Mouse (Mus musculus) naive thymus-derived CD4-positive, alpha-beta T cell, adult 2 months (primary cell): Measurements from ENCODE around the gene Adam33.
"Not testable (repeated sequence)": the region's sequence is repeated elsewhere in the genome, so short reads cannot be mapped to it uniquely, and the experiment has no call there.

Source experiments
- DNase-seq: peaks from one replicate; pipeline ENCODE4 v3.0.0-alpha.2; 2011; ENCODE audit warnings: low read depth

The Adam33 gene

DNA sequence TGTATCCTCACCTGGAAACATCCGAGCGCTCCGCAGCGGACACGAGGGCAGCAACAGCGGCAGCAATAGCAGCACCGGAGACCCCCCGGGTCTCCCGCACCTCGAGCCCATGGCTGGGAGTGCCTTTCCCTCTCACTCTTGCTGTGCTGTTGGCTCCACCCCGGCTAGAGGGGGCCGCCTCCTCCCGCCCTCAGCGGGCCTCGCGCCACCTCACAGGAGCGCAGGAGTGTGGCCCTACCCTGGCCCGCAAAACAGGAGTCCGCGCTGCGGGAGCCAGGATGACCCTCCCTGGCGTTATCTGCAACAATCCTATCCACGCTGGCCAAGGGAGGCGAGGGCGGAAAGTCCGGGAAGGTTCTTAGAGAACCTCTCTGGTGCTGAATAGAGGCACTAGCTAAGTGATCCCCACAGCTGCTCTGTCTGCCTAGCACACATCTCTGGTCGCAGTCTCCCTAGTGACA lies at the start of gene Adam33:
Gene Adam33, minus strand, starts transcription at position 411 of the 461 bp plus-strand sequence.
- no peak for DNase-seq

DNA sequence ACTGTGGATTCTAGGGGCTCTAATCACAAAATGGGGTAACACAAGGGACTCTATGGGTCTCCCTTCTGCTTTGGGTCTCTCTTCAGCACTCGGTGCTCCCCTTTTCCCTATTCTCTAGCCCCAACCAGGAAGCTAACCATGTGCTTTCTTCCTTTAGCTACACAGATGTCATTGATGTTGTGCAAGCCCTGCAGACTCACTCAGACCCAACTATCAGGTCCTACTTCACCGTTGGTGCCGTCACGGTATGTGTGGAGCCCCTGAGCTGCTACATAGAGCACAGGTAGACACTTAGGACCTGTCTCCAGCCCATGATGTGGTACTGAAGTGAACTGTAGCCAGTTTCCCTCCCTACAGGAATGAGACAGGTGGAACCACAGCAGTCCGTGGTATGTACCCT lies 42.4 kb upstream of the Adam33 start:
- DNase-seq: no peak

DNA sequence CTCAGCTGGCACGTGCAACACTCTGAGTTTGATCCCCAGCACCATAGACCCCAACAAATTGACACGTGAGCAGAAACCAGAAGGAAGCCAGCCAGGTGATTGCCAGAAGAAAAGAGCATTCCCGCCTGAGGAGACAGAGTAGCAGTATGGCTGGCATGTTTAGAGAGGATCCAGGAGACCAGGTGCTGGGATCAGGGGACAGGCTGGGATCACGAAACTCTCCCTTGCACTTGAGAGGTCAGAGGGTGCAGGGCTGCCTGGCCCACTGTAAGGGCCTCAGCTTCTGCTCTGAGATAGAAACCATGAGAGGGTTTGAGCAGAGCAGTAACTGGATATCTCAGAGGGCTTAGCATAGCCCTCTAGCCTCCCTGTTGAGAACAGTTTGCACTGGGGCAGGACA lies 41.4 kb upstream of the Adam33 start:
- not testable (repeated sequence) for DNase-seq

DNA sequence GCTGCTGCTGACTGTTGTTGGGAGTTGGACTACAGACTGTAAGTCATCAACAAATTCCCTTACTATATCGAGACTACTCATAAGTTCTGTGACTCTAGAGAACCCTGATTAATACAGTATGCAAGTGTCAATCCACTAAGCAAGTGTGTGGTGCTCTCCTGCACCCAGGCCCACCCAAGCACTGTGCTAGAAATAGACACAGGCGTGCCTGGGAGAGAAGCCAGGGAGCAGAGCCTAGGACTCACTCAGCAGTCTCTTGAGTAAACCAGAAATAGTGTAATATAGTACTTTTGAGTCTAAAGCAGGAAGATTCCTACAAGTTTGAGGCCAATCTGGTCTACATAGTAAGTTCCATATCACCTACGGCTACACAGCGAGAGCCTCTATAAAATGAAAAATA lies 40.4 kb upstream of the Adam33 start:
- no peak for DNase-seq

DNA sequence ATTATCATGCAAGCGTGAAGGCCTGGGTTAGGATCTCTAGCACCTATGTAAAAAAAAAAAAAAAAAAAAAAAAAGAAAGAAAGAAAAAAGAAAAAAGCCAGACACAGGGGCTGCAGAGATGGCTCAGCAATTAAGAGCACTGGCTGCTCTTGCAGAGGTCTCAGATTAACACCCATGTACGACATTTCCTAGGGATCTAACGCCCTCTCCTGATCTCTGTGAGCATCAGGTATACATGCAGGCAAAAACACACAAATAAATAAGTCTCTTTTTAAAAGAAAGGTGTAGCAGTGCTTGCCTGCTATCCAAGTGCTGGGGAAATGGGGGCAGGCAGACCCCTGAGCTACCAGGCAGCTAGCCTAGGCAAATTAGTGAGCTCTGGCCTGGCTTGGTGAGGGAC lies 37.9 kb upstream of the Adam33 start:
- no peak for DNase-seq

DNA sequence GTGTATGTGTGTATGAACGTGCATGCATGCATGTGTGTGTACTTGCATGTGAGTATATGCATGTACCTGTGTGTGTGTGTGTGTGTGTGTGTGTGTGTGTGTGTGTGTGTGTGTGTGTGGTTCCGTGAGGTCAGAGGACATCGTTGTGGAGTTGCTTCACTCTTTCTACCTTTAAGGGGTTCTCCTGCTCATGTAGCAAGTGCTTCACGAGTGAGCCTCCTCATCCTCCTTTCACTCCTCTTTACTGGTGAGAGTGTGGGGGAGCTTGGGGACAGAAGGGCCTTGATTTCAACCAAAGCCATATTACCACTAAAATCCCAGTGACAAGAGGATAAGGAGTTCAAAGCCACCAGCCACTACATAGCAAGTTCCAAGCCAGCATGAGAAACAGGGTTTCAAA lies 33.5 kb upstream of the Adam33 start:
- peak; percentile 11 for DNase-seq

DNA sequence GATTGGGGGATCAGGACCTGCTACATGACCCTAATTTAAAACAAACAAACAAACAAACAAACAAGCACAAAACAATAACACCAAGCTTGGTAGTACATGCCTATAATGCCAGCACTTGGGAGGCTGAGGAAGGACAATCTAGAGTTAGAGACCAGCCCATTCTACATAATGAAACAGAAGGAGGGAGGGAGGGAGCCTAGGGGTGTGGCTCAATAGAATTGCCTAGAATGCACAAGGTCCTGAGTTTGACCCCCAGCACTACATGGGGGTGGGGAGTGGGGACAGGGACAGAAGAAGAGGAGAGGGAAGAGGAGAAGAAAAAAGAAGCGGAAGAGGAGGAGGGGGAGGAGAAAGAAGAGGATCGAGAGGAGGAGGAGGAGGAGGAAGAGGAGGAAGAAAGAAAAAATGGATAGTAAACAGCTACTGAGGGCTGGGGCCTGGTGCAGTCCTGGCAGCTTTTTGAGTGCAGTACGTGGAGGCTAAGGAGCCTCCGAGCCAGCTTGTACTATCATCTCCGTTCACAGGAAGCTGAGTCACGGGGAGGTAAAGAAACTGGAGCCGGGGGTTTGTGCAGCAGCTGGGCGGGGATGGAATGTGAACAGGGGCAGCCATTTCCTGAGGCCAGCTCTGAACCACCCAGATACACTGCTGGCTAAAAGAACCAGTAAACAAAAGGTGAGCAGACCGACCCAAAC lies 32.6 kb upstream of the Adam33 start:
- DNase-seq: peak; percentile 12

DNA sequence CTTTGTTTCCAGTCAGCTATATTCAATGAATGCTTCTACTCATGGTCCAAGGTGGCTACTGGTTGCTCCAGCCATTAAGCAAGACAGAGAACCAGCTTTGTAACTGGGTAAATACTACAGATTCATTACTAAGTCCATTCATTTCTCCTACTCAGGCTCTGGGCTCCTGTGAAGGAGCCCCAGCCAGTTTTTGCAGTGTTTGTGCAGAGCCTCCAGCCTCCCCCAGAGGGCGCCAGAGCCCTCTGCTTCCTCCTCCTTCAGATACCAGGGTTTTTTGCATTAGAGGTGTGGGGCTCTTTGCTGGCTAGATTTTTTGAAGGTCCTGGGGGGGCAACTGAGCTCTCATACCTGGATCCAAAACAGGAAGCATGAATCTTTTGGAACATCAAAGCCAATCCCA lies 31.2 kb upstream of the Adam33 start:
- peak; percentile 84 for DNase-seq

DNA sequence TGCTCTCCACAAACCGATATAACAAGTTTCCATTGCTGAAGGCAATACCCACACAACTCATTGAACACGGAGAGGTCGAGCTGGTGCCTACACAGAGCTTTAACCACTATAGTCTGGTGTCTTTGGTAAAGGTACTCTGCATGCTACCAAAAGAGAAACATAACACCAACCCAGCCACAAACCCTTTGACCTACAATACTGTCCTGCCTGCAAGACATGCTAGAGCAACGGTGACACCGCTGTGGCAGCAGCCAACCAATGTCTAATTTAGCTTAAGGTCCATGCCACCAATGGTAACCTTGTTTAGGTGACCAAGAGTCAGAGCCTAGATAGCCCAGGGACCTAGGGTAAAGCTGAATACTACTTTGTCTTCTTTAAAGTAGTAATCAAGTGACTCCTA lies 30.0 kb upstream of the Adam33 start:
- DNase-seq: no peak

DNA sequence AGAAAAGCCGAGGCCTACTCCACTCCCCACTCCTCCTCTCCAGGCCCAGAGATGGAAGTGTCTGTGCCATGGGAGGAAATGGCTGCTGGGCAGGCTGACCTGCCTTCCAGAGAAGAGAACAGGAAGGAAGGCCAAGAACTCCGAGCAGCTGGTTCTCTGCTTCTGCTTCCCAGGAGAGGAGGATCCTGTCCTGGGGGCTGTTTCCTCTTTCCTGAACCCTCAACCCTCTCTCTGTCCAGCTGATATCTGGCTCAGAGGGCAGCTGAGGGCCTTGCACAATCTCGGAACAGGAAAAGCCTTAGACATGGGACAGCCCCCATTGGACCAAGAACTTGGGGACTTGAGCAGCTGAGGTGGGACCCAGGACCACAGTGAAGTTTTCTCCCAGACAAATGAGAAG lies 27.2 kb upstream of the Adam33 start:
- no peak for DNase-seq

DNA sequence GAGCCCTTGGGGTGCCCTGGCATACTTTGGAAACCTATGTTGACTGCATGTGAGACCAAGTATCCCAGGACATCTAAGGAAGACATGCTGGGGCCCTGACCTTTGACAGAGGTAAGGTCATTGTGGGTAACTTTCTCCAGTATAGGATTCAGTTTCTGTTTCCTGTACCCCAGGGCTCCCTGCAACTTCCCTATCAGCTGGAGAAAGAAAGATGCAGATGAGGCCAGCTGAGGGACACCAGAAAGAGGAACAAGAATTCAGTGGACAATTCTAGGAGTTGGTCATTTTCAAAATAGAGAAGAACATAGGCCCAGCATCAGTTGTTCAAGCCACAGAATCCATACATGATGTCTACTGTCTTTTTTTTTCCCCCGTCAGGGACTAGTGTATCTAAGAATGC lies 26.0 kb upstream of the Adam33 start:
- DNase-seq: no peak

DNA sequence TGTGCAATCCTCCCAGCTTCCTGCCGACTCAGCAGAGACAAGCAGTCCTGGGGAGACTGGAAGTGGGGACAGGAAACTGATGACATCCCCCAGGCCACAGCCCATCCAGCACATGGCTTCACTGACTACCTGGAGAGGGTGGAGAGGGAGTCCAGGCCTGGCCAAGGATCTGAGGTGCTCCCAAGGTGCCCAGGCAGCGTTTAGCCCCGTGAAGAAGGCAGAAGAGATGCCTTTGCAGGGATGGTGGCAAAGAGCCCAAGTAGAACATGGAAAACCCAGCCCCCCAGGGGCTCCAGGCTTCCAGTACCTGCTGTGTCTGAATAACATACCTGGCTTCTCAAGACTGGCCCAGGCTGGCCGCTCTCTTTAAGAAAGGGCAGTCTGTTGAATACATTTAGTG lies 25.0 kb upstream of the Adam33 start:
- no peak for DNase-seq

DNA sequence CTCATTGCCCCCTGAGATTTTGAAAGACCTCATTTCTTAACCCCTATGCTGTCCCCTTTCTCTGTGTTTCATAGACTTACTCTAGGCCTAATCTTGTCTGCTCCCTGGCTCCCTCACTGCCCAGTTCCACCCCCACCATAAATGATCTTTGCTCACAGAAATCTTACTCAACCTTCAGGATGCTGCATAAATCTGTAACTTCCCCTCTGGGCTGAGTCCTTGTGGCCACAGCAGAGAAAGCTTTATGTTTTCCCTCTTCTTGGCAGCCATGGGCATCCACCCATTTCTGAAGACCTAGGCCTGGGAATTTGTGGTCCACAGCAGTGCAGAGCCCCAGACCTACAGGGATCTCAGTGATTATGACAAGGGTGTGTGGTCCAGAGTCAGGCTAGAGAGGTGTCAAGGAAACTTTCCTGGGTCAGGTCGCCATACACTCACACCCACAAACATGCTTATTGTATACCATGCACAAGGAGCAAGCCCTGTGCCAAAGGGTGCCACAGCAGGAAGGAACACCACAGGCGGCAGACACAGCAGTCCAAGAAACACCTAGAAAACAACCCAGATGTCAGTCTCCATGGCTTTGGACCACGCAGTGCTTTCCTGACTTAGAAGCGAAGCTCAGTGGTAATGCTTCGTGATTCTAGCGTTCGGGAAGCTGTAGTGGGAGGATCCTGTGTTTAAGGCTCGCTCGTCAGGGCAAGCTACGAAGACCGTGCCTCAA lies 23.2 kb upstream of the Adam33 start, which contains the start of gene Siglec1:
Gene Siglec1, minus strand, starts transcription at position 99 of the 724 bp plus-strand sequence.
- DNase-seq: no peak

DNA sequence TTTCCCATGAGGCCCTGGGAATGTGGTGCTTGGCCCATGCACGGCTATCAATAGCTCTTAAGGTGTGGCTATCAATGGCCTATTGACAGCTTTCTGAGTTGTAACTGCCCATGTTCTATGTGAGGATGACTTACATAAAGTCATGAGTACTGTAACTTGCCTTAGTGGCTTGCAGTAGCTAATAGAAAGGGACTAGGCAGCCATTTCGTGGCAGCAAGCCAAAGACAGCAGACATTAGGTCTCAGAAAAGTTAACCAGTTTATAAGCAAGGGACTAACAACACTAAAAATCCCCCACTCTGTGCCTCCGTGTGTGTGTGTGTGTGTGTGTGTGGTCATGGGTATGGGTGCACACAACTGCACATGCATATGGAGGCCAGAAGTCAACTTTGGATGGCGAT lies 20.6 kb upstream of the Adam33 start:
- no peak for DNase-seq

DNA sequence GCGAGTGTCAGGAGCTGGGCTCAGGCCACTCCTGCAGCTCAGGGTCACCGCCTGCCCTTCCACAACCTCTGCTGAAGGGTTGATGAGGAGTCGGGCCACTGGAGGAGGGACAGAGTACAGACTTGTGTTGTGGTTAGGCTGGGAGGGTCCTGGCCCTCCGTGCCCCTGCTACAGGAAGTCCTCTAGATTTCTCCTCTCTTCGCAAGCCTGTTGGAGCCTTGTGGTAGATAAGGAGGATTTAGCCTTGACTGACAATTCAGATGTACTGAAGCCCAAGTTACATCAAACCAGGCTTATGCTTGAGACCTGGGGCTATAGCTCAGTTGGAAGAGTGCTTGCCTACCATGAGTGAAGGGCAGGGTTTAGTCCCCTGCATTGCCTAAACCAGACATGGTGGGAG lies 16.9 kb upstream of the Adam33 start:
- no peak for DNase-seq

DNA sequence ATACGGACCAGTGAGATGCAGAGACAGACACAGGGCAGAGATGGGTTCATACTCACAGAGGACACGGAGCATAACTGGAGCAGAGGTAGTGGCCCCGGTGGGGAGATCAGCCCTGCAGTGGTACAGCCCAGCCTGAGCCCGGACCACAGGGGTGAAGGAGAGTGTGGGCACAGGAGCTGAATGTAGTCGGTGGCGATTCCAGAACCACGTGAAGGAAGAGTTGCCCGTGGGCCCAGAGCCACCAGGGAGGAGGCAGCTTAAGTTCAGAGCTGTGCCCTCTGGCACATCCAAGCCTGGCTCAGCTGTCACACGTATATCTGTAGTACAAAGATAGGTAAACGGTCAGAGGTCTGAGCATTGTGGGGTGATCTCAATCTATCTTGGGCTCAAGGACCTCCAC lies 8.9 kb upstream of the Adam33 start:
- DNase-seq: no peak

DNA sequence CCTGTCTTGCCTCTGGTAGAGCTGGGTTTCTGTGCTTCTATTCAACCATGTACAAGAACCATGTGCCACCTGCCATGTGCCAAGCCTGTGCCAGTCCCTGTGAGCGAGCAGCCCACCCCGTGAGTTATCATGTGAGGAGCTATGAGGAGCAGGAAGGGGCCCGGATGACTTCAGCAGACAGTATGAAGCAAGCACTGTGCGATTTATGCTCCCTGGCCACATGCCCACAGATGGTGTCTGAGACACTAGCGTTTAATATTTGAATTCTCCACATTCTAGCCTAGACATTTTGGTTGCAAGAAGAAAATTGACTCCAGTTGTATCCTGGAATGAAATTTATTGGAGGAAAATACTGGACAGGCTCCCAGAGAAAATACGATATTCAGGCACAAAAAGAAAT lies 3.9 kb upstream of the Adam33 start:
- DNase-seq: no peak

DNA sequence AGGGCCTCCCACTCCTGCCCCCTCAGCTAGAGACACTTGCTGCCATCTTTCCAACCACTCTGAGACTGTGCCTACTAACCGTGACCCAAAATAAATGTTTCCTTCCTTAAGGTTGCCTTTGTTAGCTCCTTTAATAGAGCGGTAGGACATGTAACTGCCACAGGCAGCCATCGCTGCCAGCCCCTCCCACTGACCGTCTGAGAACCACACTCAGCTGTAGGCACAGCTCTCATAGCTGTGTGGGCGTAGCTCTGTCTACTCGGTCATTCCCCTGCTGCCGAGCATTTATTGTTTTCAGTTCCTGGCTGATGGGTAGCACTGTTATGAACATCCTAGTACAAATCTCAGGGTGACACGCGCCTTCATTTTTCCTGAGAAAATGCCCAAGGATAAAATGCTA lies 2.7 kb upstream of the Adam33 start:
- DNase-seq: no peak

DNA sequence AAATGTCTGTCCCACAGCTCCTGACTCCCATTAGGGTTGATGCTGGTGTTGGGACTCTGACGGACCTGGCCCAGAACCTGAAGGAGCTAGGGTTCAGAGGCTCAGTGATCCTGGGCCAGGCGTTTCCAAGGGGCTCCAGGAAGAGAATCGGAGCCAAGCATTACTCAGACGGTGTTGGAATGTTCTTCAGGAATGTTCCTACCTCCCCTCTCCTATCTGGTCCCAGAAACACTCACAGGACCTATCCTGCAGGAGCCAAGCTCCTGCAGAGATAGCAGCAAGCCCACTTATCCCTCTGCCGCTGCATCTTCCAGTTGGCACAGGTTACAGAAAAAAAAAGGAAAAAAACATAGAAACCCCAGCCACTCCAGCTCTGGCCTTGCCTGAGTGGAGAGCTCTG lies 2.0 kb downstream of the Adam33 start:
- DNase-seq: no peak

DNA sequence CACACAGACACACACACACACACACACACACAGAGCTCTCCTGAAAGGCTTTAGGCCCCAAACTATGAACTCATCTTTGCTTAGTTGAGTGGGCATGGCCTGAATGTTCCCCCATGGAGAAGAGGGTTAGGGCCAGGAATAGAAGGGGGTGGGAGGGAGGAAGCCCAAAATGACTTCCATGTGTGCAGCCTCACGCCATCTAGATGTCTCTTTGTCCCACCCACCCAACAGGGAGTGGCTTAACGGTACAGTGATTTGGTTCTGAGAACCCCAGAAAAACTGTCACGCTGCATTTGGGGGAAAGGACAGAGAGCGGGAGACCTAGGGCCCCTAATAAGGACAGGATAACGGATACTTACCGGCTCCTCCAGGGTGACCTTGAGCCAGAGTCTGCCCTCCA lies 2.8 kb downstream of the Adam33 start:
- no peak for DNase-seq

DNA sequence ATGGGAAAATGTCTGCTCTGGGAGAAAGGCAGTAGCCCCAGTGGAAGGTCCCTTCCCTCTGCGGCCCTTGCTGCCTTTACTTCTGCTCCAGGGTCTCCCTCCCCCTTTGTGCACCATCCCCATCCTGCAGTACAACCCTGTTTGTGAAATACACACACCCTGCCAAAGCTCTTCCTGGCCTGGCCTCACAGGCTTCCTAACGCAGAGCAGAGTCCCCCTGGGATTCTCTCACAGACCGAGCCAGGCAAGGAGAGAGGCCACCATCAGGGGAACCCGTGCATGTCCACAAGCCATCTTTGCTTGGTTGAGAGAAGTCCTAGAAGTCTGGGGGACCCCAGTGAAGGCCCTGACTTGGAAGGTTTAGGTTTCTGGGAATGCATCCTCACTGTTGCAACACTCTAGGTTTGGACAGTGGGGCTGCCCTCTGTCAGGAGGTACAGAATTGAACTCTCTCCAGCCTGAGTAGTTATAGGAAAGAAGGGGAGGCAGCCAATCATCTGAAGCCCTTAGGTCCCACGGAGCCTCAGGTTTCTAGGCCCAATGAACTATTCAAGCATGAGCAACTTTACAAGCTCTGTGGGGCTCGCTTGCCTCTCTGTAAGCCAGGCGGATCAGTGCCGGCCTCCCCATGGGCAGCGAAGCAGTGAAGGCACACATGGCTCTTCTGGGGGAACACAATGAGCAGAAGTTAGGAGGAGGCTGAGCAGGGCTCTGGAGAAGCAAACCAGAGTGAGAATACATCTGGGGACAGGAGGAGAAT lies 3.7 kb downstream of the Adam33 start:
- DNase-seq: no peak

DNA sequence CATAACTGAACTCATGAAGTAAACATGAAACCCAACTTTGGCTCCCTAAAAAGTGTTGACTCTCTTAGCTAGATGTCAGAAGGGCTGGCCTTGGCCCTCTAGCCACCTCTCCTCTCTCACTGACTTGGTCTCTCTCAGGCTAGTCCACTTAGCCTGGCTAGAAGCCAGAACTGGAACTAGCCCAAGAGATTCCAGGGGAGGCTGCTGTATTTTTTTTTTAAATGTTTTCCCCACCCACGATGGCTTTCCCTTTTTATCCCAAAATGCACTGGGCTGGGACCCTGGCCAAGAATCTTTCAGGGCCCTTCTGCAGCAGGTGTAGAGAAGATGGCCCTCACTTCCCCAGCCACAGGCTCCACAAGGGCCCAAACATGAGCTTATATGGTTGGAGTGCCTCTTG lies 4.2 kb downstream of the Adam33 start:
- DNase-seq: no peak

DNA sequence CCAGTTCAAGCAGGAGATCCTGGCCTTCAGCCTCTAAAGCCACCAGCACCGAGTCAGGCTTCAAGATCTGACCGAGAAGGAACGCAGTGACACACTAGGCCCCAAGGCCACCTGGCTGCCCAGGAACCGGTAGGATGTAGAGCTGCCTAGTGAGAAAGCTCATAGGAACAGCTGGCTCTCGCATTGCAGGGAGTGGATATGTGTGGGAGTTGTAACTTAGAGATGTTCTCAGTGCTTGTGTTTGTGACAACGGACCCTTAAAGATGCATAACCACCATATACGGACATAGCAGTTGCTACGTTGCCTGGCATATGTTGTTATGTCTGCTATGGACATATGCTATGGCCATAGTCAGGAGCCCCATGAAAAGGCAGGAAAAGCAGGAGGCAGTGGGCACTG lies 4.9 kb downstream of the Adam33 start:
- DNase-seq: no peak
